Comparison of ENCODE assay signal across 9 mouse cellular contexts in genomic region chr3:30696346-30696745, GRCm38 (mm10). TPM values are rescaled to one million over a fixed set of nuclear protein-coding genes. Genes with fewer than 3 reads are reported as not detected.
DNase-seq lines count a peak whose midpoint lies in the region; ATAC-seq and TF ChIP-seq lines count a peak whose summit lies in the region.
"Had no signal": no experiment of that assay in that cellular context is flagged by ENCODE, and none has a peak within 500 bp of the region (broad histone marks: within the 10 kb centered on the region; RNA-seq: fewer than 3 reads in every experiment).

No protein-coding gene starts in this region.

- no peak for ATAC-seq in forebrain, embryonic 16.5 days
- 0 out of 2 replicates have a peak, but pooled peaks have one; percentile 54 for ATAC-seq in common myeloid progenitor, adult 5-6 weeks (replicated peaks; ENCODE audit: low read depth, poor library complexity, severe bottlenecking)
- ATAC-seq in lung, embryonic 14.5 days (ENCODE audit: insufficient read depth): peak; percentile 44; the same call in 1 of the 2 replicates

- no peaks in the 10 kb centered on the region for H3K4me1 ChIP-seq in forebrain, embryonic 10.5 days
- H3K4me1 ChIP-seq in forebrain, embryonic 16.5 days (replicated peaks; ENCODE audit: control insufficient read depth, insufficient read depth, low read length): no peaks in the 10 kb centered on the region
- H3K4me1 ChIP-seq in lung, embryonic 14.5 days (ENCODE audit: insufficient read depth): no peaks in the 10 kb centered on the region

- no peak overlapping the region for H3K4me3 ChIP-seq in forebrain, embryonic 10.5 days
- no peak overlapping the region for H3K4me3 ChIP-seq in forebrain, embryonic 16.5 days (replicated peaks; ENCODE audit: low read length)
- H3K4me3 ChIP-seq in lung, embryonic 14.5 days (ENCODE audit: low read depth, low read length): no peak overlapping the region
- H3K4me3 ChIP-seq: limb, embryonic 13.5 days had no signal

- DNase-seq in forebrain, embryonic 10.5 days (ENCODE audit: extremely low spot score, low spot score): peak; percentile 59
- DNase-seq in ZHBTc4 (ENCODE audit: low read depth, low spot score): peak; percentile 84
- peak; percentile 29 to 45 for DNase-seq in gastrocnemius, postnatal 4 days (ENCODE audit: low spot score in 2 of 2)
- peak; percentile 83 to 88 for DNase-seq in kidney, postnatal 36 days
- peak; percentile 83 for DNase-seq in lung, embryonic 14.5 days
- DNase-seq in right cerebral cortex, postnatal 25 days: peak; percentile 36

- H3K27ac ChIP-seq in forebrain, embryonic 10.5 days: no peak overlapping the region
- no peak overlapping the region for H3K27ac ChIP-seq in forebrain, embryonic 16.5 days (ENCODE audit: low read length)
- no peak overlapping the region for H3K27ac ChIP-seq in lung, embryonic 14.5 days (ENCODE audit: low read depth)
- H3K27ac ChIP-seq: limb, embryonic 13.5 days had no signal

- H3K27me3 ChIP-seq in forebrain, embryonic 10.5 days (ENCODE audit: poor library complexity, severe bottlenecking): no peaks in the 10 kb centered on the region
- H3K27me3 ChIP-seq in forebrain, embryonic 16.5 days (replicated peaks; ENCODE audit: control insufficient read depth, insufficient read depth, low read length): no peaks in the 10 kb centered on the region
- H3K27me3 ChIP-seq in lung, embryonic 14.5 days (ENCODE audit: insufficient read depth, low read length): no peaks in the 10 kb centered on the region
- H3K27me3 ChIP-seq: limb, embryonic 13.5 days had no signal

- 26% methylated on average over 2 of the region's 2 CpGs for WGBS in forebrain, embryonic 10.5 days
- 18% methylated on average over 2 of the region's 2 CpGs for WGBS in forebrain, embryonic 16.5 days
- 12% methylated on average over 2 of the region's 2 CpGs for WGBS in lung, embryonic 14.5 days

- H3K9ac ChIP-seq in forebrain, embryonic 16.5 days (replicated peaks; ENCODE audit: low read depth, low read length): no peak overlapping the region
- no peak overlapping the region for H3K9ac ChIP-seq in lung, embryonic 14.5 days
- H3K9ac ChIP-seq: limb, embryonic 13.5 days had no signal

- H3K4me2 ChIP-seq in forebrain, embryonic 16.5 days (ENCODE audit: low read length): no peak overlapping the region
- H3K4me2 ChIP-seq in lung, embryonic 14.5 days: no peak overlapping the region
- H3K4me2 ChIP-seq: limb, embryonic 13.5 days had no signal

- no peaks in the 10 kb centered on the region for H3K36me3 ChIP-seq in forebrain, embryonic 10.5 days (replicated peaks)
- no peaks in the 10 kb centered on the region for H3K36me3 ChIP-seq in forebrain, embryonic 16.5 days (ENCODE audit: control insufficient read depth, insufficient read depth)
- no peaks in the 10 kb centered on the region for H3K36me3 ChIP-seq in lung, embryonic 14.5 days (ENCODE audit: insufficient read depth)
- H3K36me3 ChIP-seq: limb, embryonic 13.5 days had no signal

- H3K9me3 ChIP-seq in forebrain, embryonic 10.5 days: no peaks in the 10 kb centered on the region
- no peaks in the 10 kb centered on the region for H3K9me3 ChIP-seq in forebrain, embryonic 16.5 days (ENCODE audit: control insufficient read depth, low read length)
- no peaks in the 10 kb centered on the region for H3K9me3 ChIP-seq in lung, embryonic 14.5 days (ENCODE audit: low read depth, low read length)
- H3K9me3 ChIP-seq: limb, embryonic 13.5 days had no signal

- TF ChIP-seq CTCF in lung, embryonic 14.5 days (IDR thresholded peaks at IDR 0.05; ENCODE audit: low read depth): peak; percentile 88

RNA-seq across cellular contexts. Expression of gene Lrrc31, which starts 3.3 kb away (rescaled TPM):
- polyA plus RNA-seq in forebrain, embryonic 10.5 days (2016; fragmentation: Nextera tagmentation; extraction: Ambion mirVana): not detected in 2 replicates
- polyA plus RNA-seq in forebrain, embryonic 16.5 days (2015; fragmentation: Nextera tagmentation; extraction: Ambion mirVana): not detected in 2 replicates
- not detected in 2 replicates for total RNA-seq in common myeloid progenitor, adult 5-6 weeks (2017)
- total RNA-seq in gastrocnemius, postnatal 4 days (2021): not detected
- not detected in 2 replicates for polyA plus RNA-seq in lung, embryonic 14.5 days (2014; fragmentation: Nextera tagmentation; extraction: Ambion mirVana)
- polyA plus RNA-seq: limb, embryonic 13.5 days had no signal

RNA-seq across cellular contexts. Expression of gene Lrrc34, which starts 48.7 kb away (rescaled TPM):
- polyA plus RNA-seq in forebrain, embryonic 10.5 days (2016; fragmentation: Nextera tagmentation; extraction: Ambion mirVana): 2.0 and 2.4 TPM in 2 replicates
- 0.83 and 0.86 TPM in 2 replicates for polyA plus RNA-seq in forebrain, embryonic 16.5 days (2015; fragmentation: Nextera tagmentation; extraction: Ambion mirVana)
- not detected in 2 replicates for total RNA-seq in common myeloid progenitor, adult 5-6 weeks (2017)
- not detected for total RNA-seq in gastrocnemius, postnatal 4 days (2021)
- polyA plus RNA-seq in lung, embryonic 14.5 days (2014; fragmentation: Nextera tagmentation; extraction: Ambion mirVana): 1.7 and 1.9 TPM in 2 replicates

RNA-seq across cellular contexts. Expression of gene Samd7, which starts 49.7 kb away (rescaled TPM):
- polyA plus RNA-seq in forebrain, embryonic 10.5 days (2016; fragmentation: Nextera tagmentation; extraction: Ambion mirVana): not detected in 2 replicates
- polyA plus RNA-seq in forebrain, embryonic 16.5 days (2015; fragmentation: Nextera tagmentation; extraction: Ambion mirVana): not detected in 2 replicates
- total RNA-seq in common myeloid progenitor, adult 5-6 weeks (2017): not detected in 2 replicates
- total RNA-seq in gastrocnemius, postnatal 4 days (2021): 1 to 10 TPM; 1.8 to 2.1 TPM
- not detected in 2 replicates for polyA plus RNA-seq in lung, embryonic 14.5 days (2014; fragmentation: Nextera tagmentation; extraction: Ambion mirVana)
- polyA plus RNA-seq: limb, embryonic 13.5 days had no signal

RNA-seq across cellular contexts. Expression of gene Lrriq4, which starts 52.0 kb away (rescaled TPM):
- polyA plus RNA-seq in forebrain, embryonic 10.5 days (2016; fragmentation: Nextera tagmentation; extraction: Ambion mirVana): not detected in 2 replicates
- not detected in 2 replicates for polyA plus RNA-seq in forebrain, embryonic 16.5 days (2015; fragmentation: Nextera tagmentation; extraction: Ambion mirVana)
- not detected in 2 replicates for total RNA-seq in common myeloid progenitor, adult 5-6 weeks (2017)
- total RNA-seq in gastrocnemius, postnatal 4 days (2021): not detected
- polyA plus RNA-seq in lung, embryonic 14.5 days (2014; fragmentation: Nextera tagmentation; extraction: Ambion mirVana): not detected in 2 replicates
- polyA plus RNA-seq: limb, embryonic 13.5 days had no signal
